Mouse (Mus musculus) forebrain, embryonic 12.5 days (tissue): ENCODE measurements around the gene Olfr295. TPM values are rescaled to one million over a fixed set of nuclear protein-coding genes. Genes with fewer than 3 reads are reported as not detected.

ENCODE experiments used
- ATAC-seq: fragments of 200-750 bp; cut with Nextera tagmentation; 2 replicates; pipeline ENCODE4 v1.8.0; 2017; ENCODE audit warnings: moderate TSS enrichment; ENCODE audit not compliant: low FRiP score
- H3K27ac ChIP-seq: fragments of 300-500 bp; sonication (generic); 2 replicates; pipeline ENCODE4 v1.5.1; 2016; ENCODE audit warnings: mild to moderate bottlenecking
- H3K27me3 ChIP-seq: fragments of 300-500 bp; sonication (generic); 2 replicates; pipeline ENCODE4 v1.6.1; 2016; ENCODE audit warnings: mild to moderate bottlenecking
- H3K36me3 ChIP-seq: fragments of 300-500 bp; sonication (generic); replicated peaks from 2 replicates; pipeline ENCODE4 v1.6.1; 2016; ENCODE audit warnings: mild to moderate bottlenecking
- H3K4me1 ChIP-seq: fragments of 300-500 bp; sonication (generic); 2 replicates; pipeline ENCODE4 v1.6.1; 2016
- H3K4me2 ChIP-seq: fragments of 300-500 bp; sonication (generic); 2 replicates; pipeline ENCODE4 v1.6.1; 2016; ENCODE audit warnings: mild to moderate bottlenecking, moderate library complexity
- H3K4me3 ChIP-seq: fragments of 300-500 bp; sonication (generic); replicated peaks from 2 replicates; pipeline ENCODE4 v1.5.1; 2016; ENCODE audit warnings: mild to moderate bottlenecking
- H3K9ac ChIP-seq: fragments of 300-500 bp; sonication (generic); 2 replicates; pipeline ENCODE4 v1.6.1; 2016; ENCODE audit warnings: mild to moderate bottlenecking
- H3K9me3 ChIP-seq: fragments of 300-500 bp; sonication (generic); 2 replicates; pipeline ENCODE4 v1.6.1; 2016
- WGBS: fragments of 180-500 bp; shearing (Covaris S2); methylation state at CpG from one replicate; pipeline ENCODE4 v1.1.7; 2016; 5-methylcytosine and 5-hydroxymethylcytosine counted together
- polyA plus RNA-seq: library from polyadenylated mRNA; unstranded; fragments of >200 nt; fragmentation: Nextera tagmentation; extraction: Ambion mirVana; gene quantifications from 2 replicates; pipeline ENCODE4 v1.2.1, GENCODE M21; 2016

Olfr295 gene
- polyA plus RNA-seq, result not detected in 2 replicates

DNA sequence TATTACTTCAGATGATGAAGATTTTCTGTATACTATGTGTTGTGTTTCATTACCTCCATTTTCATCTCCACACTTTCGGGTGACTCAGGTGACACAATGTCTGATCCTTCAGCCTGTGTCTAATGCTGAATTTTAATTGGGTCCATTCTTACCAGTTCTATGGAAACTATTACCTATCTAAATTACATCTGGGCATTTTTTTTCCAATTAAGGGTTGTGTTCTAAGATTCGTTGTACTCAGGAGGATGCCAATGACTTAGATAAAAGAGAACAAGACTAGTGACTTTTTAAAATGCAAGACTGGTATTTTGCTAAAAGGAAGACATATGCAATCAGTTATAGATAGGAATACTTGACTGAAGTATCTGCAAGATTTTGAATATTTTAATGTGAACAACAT, at the start of gene Olfr295:
Gene Olfr295 (plus strand): TSS at position 301 of the 400 bp plus-strand sequence.
- 81% methylated on average over 2 of the region's 2 CpGs for WGBS
- Histone ChIP-seq H3K36me3 (no peaks in the 10 kb centered on the region), H3K4me3 (no peak within 1 kb of the TSS), H3K9ac (no peak within 1 kb of the TSS), H3K4me2 (no peak within 1 kb of the TSS), H3K9me3 (no peaks in the 10 kb centered on the region), H3K27ac (no peak within 1 kb of the TSS), H3K27me3 (no peaks in the 10 kb centered on the region), H3K4me1 (no peaks in the 10 kb centered on the region)
- no peak for ATAC-seq

DNA sequence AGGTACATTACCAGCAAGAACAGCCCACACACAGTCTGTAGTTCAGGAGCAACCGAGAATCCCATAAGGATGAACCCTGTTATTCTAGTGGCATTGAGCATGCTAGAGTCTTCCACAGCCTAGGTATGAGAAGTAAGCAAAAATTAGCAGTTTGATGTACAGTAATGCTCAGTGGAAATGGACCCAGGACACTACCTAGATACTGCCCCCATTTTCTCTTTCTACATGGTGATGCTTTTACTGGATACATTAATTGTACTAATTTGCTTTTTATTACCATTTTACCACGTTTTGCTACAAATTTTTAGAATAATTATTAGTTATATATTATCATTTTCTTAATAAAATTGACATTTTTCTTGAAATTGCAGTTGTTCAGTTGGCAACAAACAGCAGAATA, 32.9 kb downstream of the Olfr295 start, which contains the start of gene Olfr294:
Gene Olfr294 (minus strand): TSS at position 101 of the 400 bp plus-strand sequence.
- Histone ChIP-seq H3K4me1 (no peaks in the 10 kb centered on the region), H3K4me3 (no peak within 1 kb of the TSS), H3K4me2 (no peak within 1 kb of the TSS), H3K27me3 (no peaks in the 10 kb centered on the region), H3K9me3 (no peaks in the 10 kb centered on the region), H3K27ac (no peak within 1 kb of the TSS), H3K36me3 (no peaks in the 10 kb centered on the region), H3K9ac (no peak within 1 kb of the TSS)
- ATAC-seq, result no peak
- 68% methylated on average over 2 of the region's 2 CpGs for WGBS

Other genes with a start within 250 kb of the Olfr295 start
- not detected in 2 replicates for gene Olfr307, start 246.3 kb upstream of the Olfr295 start, polyA plus RNA-seq
- not detected in 2 replicates for gene Olfr305, start 216.9 kb upstream of the Olfr295 start, polyA plus RNA-seq
- gene Olfr304, start 197.2 kb upstream of the Olfr295 start, polyA plus RNA-seq, result not detected in 2 replicates
- gene Olfr303, start 186.1 kb upstream of the Olfr295 start, polyA plus RNA-seq, result not detected in 2 replicates
- not detected in 2 replicates for gene Olfr301, start 180.0 kb upstream of the Olfr295 start, polyA plus RNA-seq
- not detected in 2 replicates for gene Olfr299, start 123.9 kb upstream of the Olfr295 start, polyA plus RNA-seq
- not detected in 2 replicates for gene Olfr298, start 91.4 kb upstream of the Olfr295 start, polyA plus RNA-seq
- not detected in 2 replicates for gene Olfr297, start 63.9 kb upstream of the Olfr295 start, polyA plus RNA-seq
- not detected in 2 replicates for gene Olfr294, start 32.8 kb downstream of the Olfr295 start, polyA plus RNA-seq
- gene Olfr293, start 65.2 kb downstream of the Olfr295 start, polyA plus RNA-seq, result not detected in 2 replicates
- gene Olfr292, start 104.5 kb downstream of the Olfr295 start, polyA plus RNA-seq, result not detected in 2 replicates
- gene Folh1, start 192.1 kb downstream of the Olfr295 start, polyA plus RNA-seq, result 0.14 and 0.36 TPM in 2 replicates
- gene Vmn2r77, start 211.2 kb downstream of the Olfr295 start, polyA plus RNA-seq, result not detected in 2 replicates